ENCODE assay signal across 8 mouse cellular contexts in the genomic region with DNA sequence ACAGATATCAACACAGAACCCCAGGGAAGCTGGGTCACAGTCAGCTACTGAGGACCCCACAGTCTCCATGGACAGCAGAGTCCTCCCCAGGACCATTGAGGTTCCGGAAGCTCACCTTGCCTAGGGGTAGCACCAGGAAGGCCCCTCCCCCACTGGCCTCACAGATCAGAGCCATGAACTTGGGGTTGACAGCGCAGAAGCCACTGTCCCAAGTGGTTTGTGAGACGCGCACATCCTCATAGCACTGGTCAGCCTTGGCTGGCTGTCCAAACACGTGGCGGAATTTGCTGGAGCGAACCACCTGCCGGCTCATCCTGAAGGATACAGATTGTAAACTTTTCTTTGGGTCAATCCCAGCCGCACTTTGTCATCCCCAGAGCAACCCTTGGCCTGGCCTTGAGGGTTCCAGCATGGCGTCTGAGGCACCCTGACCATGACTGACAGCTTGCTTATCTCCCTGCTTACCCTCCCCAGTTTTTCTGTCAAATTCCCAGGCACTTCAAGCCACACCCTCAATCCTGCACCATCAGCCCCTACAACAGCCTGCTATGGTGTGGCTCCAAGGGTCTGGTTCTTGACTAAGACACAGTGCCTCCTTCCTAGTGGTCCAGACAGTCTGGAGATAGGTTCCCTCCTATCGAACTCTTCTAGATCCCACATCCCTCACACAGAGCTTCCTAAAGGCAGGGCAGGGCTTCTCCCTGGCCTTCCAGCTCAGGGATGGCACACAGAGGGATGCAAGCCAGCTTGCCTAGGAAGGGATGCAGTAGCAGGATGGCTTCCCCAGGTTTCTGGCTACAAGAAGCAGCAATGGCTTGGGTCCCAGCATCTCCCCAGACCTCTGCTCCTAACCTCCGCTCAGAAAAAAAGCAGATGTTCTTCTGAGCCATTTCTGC. TPM values are rescaled to one million over a fixed set of nuclear protein-coding genes. Genes with fewer than 3 reads are reported as not detected.
A peak's percentile ranks its signal among the peaks of the same experiment; 100 is the strongest.
DNase-seq lines count a peak whose midpoint lies in the region; ATAC-seq lines count a peak whose summit lies in the region.

No protein-coding gene starts in this region.

- no peak overlapping the region for H3K9ac ChIP-seq in limb, embryonic 15.5 days

- peaks cover 29% of the 10 kb centered on the region for H3K4me1 ChIP-seq in limb, embryonic 15.5 days

- H3K27ac ChIP-seq in limb, embryonic 15.5 days = no peak overlapping the region; the same call in 1 of the 2 replicates

- 0 out of 2 replicates have a peak overlapping the region, but pooled peaks have one; percentile 93 for H3K4me2 ChIP-seq in limb, embryonic 15.5 days

- no peaks in the 10 kb centered on the region for H3K9me3 ChIP-seq in limb, embryonic 15.5 days

- peaks cover 19% of the 10 kb centered on the region for H3K27me3 ChIP-seq in limb, embryonic 15.5 days
- no peaks in the 10 kb centered on the region for H3K27me3 ChIP-seq in splenic B cell, adult 2 months (ENCODE audit: control insufficient read depth, insufficient read depth, low read length, poor library complexity, severe bottlenecking)

- intact Hi-C loops in heart, postnatal 36 days (cut with DNase I) = no loop called here

- peak overlapping the region; percentile 45 for H3K4me3 ChIP-seq in limb, embryonic 15.5 days

- DNase-seq in CD4-positive, CD25-positive, alpha-beta regulatory T cell, adult 2 months (ENCODE audit: low read depth, low spot score) = peak; percentile 74
- peak; percentile 40 to 49 for DNase-seq in right cerebral cortex, postnatal 10 days (ENCODE audit: low spot score in 2 of 2)
- no peak for DNase-seq in right cerebral cortex, adult 18-20 months
- peak; percentile 58 for DNase-seq in splenic B cell, adult 2 months (ENCODE audit: low read depth, low spot score)
- no peak for DNase-seq in kidney, postnatal 4 days
- DNase-seq in heart, postnatal 36 days = no peak

- no peaks in the 10 kb centered on the region for H3K36me3 ChIP-seq in limb, embryonic 15.5 days
- H3K36me3 ChIP-seq in splenic B cell, adult 2 months (ENCODE audit: control insufficient read depth, insufficient read depth, low read length, poor library complexity, severe bottlenecking) = peaks cover 32% of the 10 kb centered on the region

- no peak for ATAC-seq in CD4-positive, CD25-positive, alpha-beta regulatory T cell, adult 4 months
- ATAC-seq in limb, embryonic 15.5 days (ENCODE audit: insufficient number of reproducible peaks, low FRiP score, low TSS enrichment, low read depth) = no peak

- WGBS in limb, embryonic 15.5 days = 76% methylated on average over 12 of the region's 12 CpGs

RNA-seq across cellular contexts. Expression of a gene that starts 4.5 kb away (rescaled TPM):
- polyA plus RNA-seq in CD4-positive, CD25-positive, alpha-beta regulatory T cell, adult 4 months (2017; shearing (Covaris generic)) = 1,000 to 10,000 TPM; 2,251 to 2,782 TPM
- 44.5 and 46.5 TPM in 2 replicates for polyA plus RNA-seq in limb, embryonic 15.5 days (2015; fragmentation: Nextera tagmentation; extraction: Ambion mirVana)
- 1 to 10 TPM; 7.8 to 9.9 TPM for total RNA-seq in heart, postnatal 36 days (2021)

RNA-seq across cellular contexts. Expression of a gene that starts 7.5 kb away (rescaled TPM):
- polyA plus RNA-seq in CD4-positive, CD25-positive, alpha-beta regulatory T cell, adult 4 months (2017; shearing (Covaris generic)) = 10 to 100 TPM; 10.6 to 21.4 TPM
- 10.5 and 12.3 TPM in 2 replicates for polyA plus RNA-seq in limb, embryonic 15.5 days (2015; fragmentation: Nextera tagmentation; extraction: Ambion mirVana)
- 1 to 10 TPM; 4.4 to 5.9 TPM for total RNA-seq in heart, postnatal 36 days (2021)

RNA-seq across cellular contexts. Expression of a gene that starts 7.9 kb away (rescaled TPM):
- polyA plus RNA-seq in CD4-positive, CD25-positive, alpha-beta regulatory T cell, adult 4 months (2017; shearing (Covaris generic)) = 100 to 1,000 TPM in 1 of 2 experiments, 10 to 100 TPM in 1; 82.6 to 175 TPM
- 109 and 131 TPM in 2 replicates for polyA plus RNA-seq in limb, embryonic 15.5 days (2015; fragmentation: Nextera tagmentation; extraction: Ambion mirVana)
- total RNA-seq in heart, postnatal 36 days (2021) = 10 to 100 TPM; 47.0 to 60.8 TPM

RNA-seq across cellular contexts. Expression of a gene that starts 26.9 kb away (rescaled TPM):
- 1 to 10 TPM in 1 of 2 experiments, under 1 TPM in 1; 0.82 to 1.3 TPM for polyA plus RNA-seq in CD4-positive, CD25-positive, alpha-beta regulatory T cell, adult 4 months (2017; shearing (Covaris generic))
- 12.2 and 17.5 TPM in 2 replicates for polyA plus RNA-seq in limb, embryonic 15.5 days (2015; fragmentation: Nextera tagmentation; extraction: Ambion mirVana)
- total RNA-seq in heart, postnatal 36 days (2021) = 10 to 100 TPM; 30.3 to 43.0 TPM

RNA-seq across cellular contexts. Expression of a gene that starts 54.0 kb away (rescaled TPM):
- 100 to 1,000 TPM in 1 of 2 experiments, 10 to 100 TPM in 1; 93.1 to 113 TPM for polyA plus RNA-seq in CD4-positive, CD25-positive, alpha-beta regulatory T cell, adult 4 months (2017; shearing (Covaris generic))
- polyA plus RNA-seq in limb, embryonic 15.5 days (2015; fragmentation: Nextera tagmentation; extraction: Ambion mirVana) = 43.4 and 43.9 TPM in 2 replicates
- 10 to 100 TPM; 21.8 to 25.2 TPM for total RNA-seq in heart, postnatal 36 days (2021)

Comparison
In these comparisons a context has a peak if more than half of its experiments do, and no peak if none do; other contexts are left out.
1. DNase-seq: peak in CD4-positive, CD25-positive, alpha-beta regulatory T cell, adult 2 months (single experiment), right cerebral cortex, postnatal 10 days (2 of 2) and splenic B cell, adult 2 months (single experiment); none in right cerebral cortex, adult 18-20 months (single experiment), kidney, postnatal 4 days (0 of 2) and heart, postnatal 36 days (0 of 2).
2. RNA of a gene that starts 4.5 kb away (polyA plus RNA-seq): 2,251 to 2,782 TPM in CD4-positive, CD25-positive, alpha-beta regulatory T cell, adult 4 months; 44.5 to 46.5 TPM in limb, embryonic 15.5 days; every median in the first group is over 10 times any median in the second.